Mouse (Mus musculus) spleen, adult 18-20 months (tissue): ENCODE measurements around the gene Sox21.

Source experiments
- DNase-seq, 2 experiments: peaks; one replicate each; pipeline ENCODE4 v3.0.0; 2022; ENCODE audit warnings: mixed read lengths in 2 of 2

Sox21 gene

GRCm38 (mm10) chr14:118236886-118237289 lies at the start of gene Sox21:
Sox21 (minus strand) TSS chr14:118237030.
- DNase-seq = no peak

GRCm38 (mm10) chr14:118286096-118286495 lies 49.3 kb upstream of the Sox21 start:
- DNase-seq = no peak

GRCm38 (mm10) chr14:118282917-118283316 lies 46.1 kb upstream of the Sox21 start:
- no peak for DNase-seq

- DNase-seq = no peak
Measured at GRCm38 (mm10) chr14:118282272-118282671, 45.4 kb upstream of the Sox21 start.

- DNase-seq = no peak
Measured at GRCm38 (mm10) chr14:118277704-118278498, 41.1 kb upstream of the Sox21 start.

GRCm38 (mm10) chr14:118272594-118273555 lies 36.0 kb upstream of the Sox21 start:
- no peak for DNase-seq

- DNase-seq = no peak
Measured at GRCm38 (mm10) chr14:118268849-118269248, 32.0 kb upstream of the Sox21 start.

GRCm38 (mm10) chr14:118266660-118267059 lies 29.8 kb upstream of the Sox21 start, which contains the start of gene Gm9376:
Gm9376 (plus strand) TSS chr14:118266960.
- DNase-seq = no peak

- no peak for DNase-seq
Measured at GRCm38 (mm10) chr14:118253381-118253780, 16.6 kb upstream of the Sox21 start.

GRCm38 (mm10) chr14:118241416-118241815 lies 4.6 kb upstream of the Sox21 start:
- DNase-seq = no peak

- no peak for DNase-seq
Measured at GRCm38 (mm10) chr14:118239351-118239750, 2.5 kb upstream of the Sox21 start.

- no peak for DNase-seq
Measured at GRCm38 (mm10) chr14:118237786-118238185, 956 bp upstream of the Sox21 start.

- DNase-seq = no peak
Measured at GRCm38 (mm10) chr14:118235973-118236885, 601 bp downstream of the Sox21 start.

- peak in 1 of 2 experiments; percentile 12 for DNase-seq
Measured at GRCm38 (mm10) chr14:118235361-118235972, 1.4 kb downstream of the Sox21 start.

- peak in 1 of 2 experiments; percentile 10 for DNase-seq
Measured at GRCm38 (mm10) chr14:118234541-118235210, 2.2 kb downstream of the Sox21 start.

- no peak for DNase-seq
Measured at GRCm38 (mm10) chr14:118233786-118234540, 2.9 kb downstream of the Sox21 start.

- DNase-seq = peak in 1 of 2 experiments; percentile 9
Measured at GRCm38 (mm10) chr14:118232381-118232970, 4.4 kb downstream of the Sox21 start.

- DNase-seq = no peak
Measured at GRCm38 (mm10) chr14:118226471-118227155, 10.2 kb downstream of the Sox21 start.

GRCm38 (mm10) chr14:118225911-118226310 lies 10.9 kb downstream of the Sox21 start:
- no peak for DNase-seq
